Mouse (Mus musculus) megakaryocyte, embryonic 14.5 days (primary cell): ENCODE results near the gene Mgat2.

Experiments
- FLI1 ChIP-seq: IDR thresholded peaks from 2 replicates; pipeline ENCODE4 v1.6.1; 2012; ENCODE audit warnings: low read length, inconsistent platforms, mixed read lengths
- GATA1 ChIP-seq: IDR thresholded peaks from 3 replicates; pipeline ENCODE4 v1.6.1; 2012; ENCODE audit warnings: mixed read lengths, low read length, inconsistent platforms, borderline replicate concordance

DNA sequence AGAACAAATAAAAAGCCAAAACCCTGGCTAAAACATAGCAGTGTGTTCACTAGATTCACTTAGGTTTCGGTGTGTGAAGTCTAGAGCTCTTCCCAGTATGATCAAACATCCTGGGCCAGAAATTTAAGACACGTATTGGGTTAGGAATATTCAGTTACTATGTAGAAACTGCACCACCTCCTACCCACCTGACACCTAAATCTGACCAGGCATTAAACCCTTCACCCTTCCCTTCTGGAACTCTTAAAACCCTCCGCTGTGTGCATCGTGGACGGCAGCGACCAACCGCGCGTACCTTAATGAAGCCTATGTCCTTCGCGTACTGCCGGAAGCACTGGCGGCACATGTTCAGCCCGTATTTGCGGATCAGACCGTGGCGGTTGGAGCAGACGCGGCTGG is 25.6 kb upstream of the Mgat2 start:
- TF ChIP-seq FLI1, result no peak
- no peak for TF ChIP-seq GATA1
